Mouse (Mus musculus): Measurements from ENCODE around the gene Lrig1.

- TF ChIP-seq GATA1 (IDR thresholded peaks at IDR 0.05; ENCODE audit: low read depth, low read length): no peak
- TF ChIP-seq POLR2A (IDR thresholded peaks at IDR 0.05; ENCODE audit: control insufficient read depth in 1 of 2, insufficient read depth in 1 of 2, low read depth in 1 of 2, low read length in 2 of 2, poor library complexity in 1 of 2): no peak
- no peak for TF ChIP-seq CTCF (IDR thresholded peaks at IDR 0.05 in 2 of 3, conservative IDR thresholded peaks at IDR 0.05 in 1 of 3; ENCODE audit: control insufficient read depth in 1 of 3, insufficient read depth in 1 of 3, low read depth in 2 of 3, low read length in 3 of 3, poor library complexity in 1 of 3, severe bottlenecking in 1 of 3)
- no peak for TF ChIP-seq ZC3H11A (IDR thresholded peaks at IDR 0.05; ENCODE audit: low read depth, low read length)
Measured at GRCm38 (mm10) chr6:94748361-94748760, 48.4 kb upstream of the Lrig1 start.
